Mouse (Mus musculus) left cerebral cortex, adult 9 months (tissue): ENCODE measurements at regions not wholly inside any gene's neighbourhood (a gene's known extent, or its start where the extent isn't known, plus 50 kb on each side); places are given as distances from the start of the nearest gene placed in this dataset.

Source experiments
- DNase-seq, 2 experiments: peaks; one replicate each; pipeline ENCODE4 v3.0.0; 2022; ENCODE audit warnings: low spot score in 2 of 2

DNA sequence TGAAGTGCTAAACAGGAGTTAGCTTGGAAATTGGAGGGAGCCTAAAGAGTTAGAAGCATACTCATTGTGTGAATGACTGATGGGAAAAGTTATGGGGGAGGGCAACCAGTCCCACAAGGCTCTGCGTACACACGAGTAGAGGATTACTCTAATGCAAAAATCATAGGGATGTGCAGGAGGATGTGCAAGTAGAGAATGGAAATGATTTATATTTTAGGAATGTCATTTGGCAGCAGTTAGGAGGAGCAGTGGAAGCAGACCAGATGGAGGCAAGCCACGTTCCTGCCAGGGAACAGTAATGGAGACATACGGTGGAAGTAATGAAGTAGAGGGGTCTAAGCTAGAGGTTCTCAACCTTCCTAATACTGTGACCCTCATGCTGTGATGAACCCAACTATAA lies 194.1 kb upstream of the Arhgap24 start:
- DNase-seq = peak in 1 of 2 experiments; percentile 16

DNA sequence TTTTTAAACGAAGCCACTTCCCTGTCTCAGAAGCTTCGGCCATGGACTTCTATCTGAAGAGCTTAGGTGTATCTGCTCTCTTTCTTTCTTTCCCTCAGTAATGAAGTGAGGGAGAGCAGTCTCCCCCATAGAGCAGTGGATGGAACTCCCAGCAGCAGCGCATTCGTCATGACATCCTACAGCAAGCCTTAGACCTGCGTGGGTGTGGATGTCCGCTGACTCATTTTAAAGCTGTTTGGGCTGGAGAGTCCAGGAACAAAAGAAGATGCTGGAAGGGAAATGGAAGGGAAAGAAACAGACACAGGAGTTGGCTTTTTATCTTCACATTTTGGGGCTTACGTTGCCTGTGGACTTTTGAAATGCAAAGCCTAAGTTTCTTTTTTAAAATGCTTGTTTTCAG lies 190.3 kb upstream of the Arhgap24 start:
- no peak for DNase-seq

DNA sequence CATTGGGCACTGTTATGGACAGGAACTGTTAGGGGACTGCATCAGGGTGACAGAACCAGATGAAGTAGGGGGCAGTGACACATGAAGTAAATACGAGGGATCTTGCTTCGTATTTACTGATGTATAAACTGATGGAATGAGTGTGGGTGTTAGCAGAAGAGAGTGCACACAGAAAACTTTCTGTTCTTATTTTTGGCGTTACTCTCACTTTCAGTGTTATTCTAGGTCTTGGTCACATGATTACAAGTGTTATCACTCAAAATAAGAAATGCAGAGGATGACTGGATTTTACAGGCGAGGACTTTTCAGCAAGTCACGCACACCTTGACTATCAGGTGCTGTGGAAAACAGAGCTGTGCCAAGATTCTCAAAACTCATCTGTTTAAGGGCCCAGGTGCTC lies 185.6 kb upstream of the Arhgap24 start:
- DNase-seq = no peak

DNA sequence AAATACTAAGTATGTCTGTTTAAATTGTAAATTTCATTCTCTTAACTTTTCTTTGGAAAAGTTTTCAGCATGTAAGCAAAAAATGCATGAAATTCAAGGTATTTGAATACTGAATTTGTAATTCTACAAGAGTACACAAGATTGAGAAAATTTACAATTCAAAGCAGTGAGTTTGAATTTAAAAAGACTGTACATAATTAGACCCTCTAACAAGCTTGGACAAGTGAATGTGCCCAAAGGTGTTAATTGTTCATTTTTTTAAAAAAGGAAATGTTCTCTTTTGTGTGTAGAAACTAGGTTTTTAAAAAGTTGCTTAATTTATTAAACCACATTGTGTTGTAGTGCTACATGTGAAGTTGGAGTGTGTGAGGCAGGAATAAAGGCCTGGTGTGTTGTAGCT lies 174.9 kb upstream of the Arhgap24 start:
- no peak for DNase-seq

DNA sequence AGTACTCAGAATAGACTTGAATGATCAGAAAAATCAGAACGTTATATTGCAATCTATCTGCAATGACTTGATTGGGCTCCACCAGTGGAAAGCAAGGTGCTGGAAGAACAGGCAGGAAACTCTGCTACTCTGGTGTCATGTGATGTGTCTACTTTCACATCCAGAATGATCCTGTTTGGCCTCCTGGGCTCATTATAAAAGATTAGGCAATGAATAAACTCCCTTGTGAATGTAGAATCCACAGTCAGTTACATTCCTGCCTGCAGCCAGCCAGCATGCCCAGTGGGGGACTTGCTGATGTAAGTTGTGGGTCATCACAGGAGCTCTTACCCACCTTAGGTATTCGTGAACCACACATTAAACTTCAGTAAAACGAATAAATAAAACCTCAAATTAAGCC lies 174.5 kb upstream of the Arhgap24 start:
- DNase-seq = no peak

DNA sequence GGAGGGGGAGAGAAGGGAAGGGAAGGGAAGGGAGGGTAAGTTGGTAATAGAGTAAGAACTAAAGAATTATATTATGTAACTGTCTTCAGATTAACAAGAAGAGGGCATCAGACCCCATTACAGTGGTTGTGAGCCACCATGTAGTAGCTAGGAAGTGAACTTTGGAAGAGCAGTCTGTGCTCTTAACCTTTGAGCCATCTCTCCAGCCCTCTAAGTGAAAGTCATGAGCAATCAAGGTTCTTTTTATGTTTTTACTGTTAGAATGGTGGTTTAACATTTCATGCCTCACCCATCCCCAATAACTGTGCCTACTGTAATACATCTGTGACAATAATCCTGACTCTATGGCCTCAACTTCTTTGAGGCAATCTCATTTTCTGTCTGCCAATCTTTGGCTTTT lies 169.6 kb upstream of the Arhgap24 start:
- no peak for DNase-seq

DNA sequence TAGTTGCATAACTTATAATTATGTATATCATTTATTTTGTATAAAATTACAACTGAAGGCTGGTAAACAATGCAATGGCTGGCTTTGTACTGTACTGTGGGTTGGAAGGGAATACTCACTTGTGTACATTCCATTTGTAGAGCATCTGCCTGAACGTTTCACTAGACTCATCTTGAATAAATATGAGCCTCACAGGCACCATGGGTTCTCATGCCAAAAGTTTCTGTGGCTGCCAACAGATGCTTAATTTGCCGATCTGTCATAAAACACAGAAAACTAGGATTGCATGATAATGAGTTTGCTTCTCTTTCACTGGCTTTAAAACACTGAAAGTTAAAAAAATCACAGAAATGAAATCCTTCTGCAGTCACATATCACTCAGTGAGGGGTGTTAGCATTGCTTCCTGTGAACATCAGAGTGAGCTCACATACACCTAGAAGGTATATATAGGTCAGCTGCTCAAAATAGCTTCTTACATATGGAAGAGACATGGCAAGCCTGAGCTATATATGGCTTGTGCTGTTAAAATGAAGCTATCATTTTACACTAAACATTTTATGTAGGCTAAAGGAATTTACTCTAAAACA lies 152.9 kb upstream of the Arhgap24 start:
- peak; percentile 33 to 46 for DNase-seq

DNA sequence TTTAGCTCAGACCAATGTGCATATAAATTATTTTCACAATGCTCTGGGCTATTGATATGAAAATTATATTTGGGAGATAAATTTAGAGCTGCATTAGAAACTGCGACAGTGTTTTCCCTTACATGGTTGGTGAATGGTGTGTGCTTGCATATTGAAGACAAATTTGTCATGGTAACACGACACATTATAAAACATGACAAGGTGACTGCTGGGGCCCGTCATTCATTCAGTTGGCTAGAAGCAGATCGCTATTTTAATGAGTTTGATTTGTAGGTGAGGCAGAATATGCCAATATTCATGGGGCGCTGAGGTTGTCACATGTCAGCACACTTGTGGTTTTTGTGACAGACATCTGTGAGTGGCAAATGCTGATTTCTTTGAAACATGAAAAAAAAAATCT lies 147.3 kb upstream of the Arhgap24 start:
- no peak for DNase-seq

DNA sequence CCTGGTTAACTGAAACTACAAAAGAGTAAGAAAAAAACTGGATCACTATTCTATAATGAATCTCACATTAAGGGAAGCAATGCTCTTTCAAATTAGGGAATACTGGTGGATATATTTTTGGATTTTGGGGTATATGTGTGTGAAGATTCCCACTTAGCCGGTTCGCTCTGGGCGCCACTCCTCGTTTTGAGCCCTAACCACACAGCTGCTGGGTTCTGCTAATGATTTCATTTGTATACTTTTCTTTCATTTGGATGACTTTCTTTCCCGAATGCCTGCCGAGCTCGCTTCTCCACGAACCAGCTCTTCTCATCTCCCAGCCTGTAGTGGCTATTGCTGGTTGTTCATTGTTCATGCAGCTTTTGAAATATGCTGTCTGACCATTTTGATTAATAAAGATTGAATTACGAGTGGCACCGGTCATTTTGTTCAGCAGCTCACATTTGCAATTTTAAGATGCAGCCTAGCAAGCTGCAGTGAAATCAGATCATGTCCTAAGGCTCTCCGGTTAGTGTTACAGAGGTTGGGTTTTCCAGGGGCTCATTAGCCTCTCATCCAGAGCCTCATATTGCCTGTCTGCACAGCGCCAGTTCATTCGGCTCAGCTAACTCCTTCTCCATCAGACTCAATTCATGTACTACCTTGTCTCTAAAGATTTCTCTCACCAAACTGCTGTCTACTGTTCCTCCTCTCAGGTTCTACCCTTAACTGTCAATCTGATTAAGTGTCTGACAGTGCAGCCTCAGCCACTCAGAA lies 146.6 kb upstream of the Arhgap24 start:
- no peak for DNase-seq

DNA sequence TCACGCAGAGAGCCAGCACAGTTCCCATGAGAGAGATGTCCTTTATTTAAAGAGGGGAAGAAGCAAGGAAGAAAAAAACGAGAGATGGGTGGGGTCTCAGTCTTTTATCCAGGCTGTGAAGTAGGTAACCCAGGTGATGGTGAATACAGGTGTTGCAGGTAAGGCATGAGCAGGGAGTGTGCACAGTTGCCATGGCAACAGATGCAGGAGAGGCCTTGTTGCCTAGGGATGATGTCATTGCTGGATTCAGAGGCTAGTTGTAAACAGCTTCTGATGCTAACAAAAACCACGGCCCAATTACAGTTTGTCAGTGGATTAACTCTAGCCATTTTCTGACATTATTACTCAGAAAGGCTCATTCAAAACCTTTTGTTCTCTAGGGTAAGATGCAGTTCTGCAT lies 114.7 kb upstream of the Arhgap24 start:
- peak in 1 of 2 experiments; percentile 30 for DNase-seq

DNA sequence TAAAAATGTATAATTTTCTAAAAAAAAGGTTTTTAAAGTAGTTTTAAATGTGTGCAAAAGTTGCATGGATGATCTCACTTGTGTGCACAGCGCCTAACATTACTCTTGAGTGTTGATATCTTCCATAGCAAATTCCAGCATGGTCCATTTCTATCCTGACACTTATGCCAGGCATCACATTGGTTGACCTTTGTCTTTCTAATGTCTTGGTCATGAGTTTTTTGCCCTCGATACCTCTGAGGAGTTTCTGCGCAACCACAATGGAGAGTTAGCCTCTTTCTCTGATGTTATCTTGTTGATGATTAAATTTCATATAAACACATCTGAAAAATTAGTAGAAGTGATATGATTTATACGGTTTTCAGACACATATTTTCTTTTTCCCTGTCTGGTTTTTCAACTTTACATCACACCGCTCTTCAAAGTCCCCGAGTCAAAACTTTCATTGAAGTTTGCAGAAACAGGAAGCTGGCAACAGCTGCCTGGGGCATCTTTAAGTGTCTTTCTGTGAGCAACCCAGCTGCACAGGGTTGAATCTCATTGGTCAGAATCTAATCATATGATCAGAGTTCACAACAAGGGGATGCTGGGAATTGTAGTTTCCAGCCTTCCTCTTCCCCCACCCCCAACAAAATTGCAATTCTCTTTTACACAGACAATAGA lies 107.8 kb upstream of the Arhgap24 start:
- DNase-seq = peak in 1 of 2 experiments; percentile 15

DNA sequence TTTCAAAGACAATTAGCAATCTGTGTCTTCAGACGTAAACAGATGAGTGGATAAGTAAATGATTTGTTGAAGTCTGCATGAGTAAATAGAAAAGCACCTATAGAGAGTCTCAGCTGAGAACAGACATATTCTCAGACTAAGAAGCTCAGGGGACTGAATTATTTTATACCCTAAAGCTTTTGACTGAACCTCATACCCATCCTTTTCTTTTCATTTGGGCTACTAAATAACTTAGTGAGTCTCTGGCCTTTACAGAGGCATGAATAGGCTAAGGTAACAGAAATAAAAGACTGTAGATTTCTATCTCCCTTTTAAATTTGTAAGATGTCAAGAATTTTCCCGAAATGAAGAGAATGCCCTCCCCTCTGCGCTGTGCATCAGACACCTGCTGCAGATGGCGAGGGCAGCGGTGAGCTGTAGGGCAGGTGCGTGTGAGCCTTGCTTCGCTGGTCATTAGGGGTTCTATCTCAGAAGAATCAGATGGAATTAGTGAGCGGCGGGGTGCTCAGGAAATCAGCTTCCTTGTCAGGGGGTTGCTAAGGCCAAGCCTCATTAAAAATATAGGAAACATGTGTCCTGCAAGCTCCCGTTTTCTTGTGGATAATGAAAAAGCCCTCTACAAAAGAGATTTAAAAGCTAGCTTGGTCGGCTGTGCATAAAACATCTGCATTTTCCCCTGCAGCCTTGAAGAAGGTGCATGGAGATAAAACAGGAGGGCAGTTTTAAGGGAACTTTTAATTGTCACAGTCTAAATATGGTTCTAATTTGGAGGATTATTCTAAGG lies 107.0 kb upstream of the Arhgap24 start:
- no peak for DNase-seq

DNA sequence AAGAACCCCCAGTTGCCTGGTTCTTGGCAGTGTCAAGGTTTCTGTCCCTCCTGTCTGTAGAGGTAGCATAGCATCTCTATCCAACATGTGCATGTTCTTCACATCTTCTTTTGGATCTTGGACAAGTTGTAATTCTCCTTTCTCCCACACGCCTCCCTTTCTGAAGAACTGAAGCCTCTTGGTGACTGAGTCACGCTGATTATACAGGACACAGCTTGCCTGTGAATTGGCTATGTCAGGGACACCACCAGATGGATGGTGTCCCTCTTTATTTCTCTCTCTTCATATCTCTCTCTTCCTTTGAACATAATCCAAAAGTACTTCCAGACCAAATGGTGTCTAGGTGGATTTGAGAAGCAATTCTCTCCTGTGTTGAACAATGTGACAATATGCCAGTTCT lies 105.9 kb upstream of the Arhgap24 start:
- DNase-seq = no peak

DNA sequence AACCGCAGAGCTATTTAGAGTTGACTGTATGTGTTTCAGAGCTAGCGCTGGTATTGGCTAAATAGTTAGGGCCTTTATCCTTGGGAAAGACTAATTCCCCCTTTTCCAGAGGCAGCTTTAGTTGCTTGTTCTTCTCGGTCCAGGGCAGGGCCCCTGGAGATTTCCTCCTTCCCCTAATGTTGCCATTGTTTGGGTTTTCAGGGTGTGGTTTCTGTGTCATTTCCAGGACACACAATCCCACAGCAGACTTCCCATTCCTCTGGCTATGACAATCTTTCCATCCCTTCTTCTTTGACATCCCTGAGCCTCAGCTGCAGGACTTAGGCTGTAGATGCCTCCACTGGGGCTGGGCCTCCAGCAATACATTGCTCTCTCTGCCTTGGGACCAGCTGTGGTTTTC lies 87.2 kb upstream of the Arhgap24 start:
- no peak for DNase-seq

DNA sequence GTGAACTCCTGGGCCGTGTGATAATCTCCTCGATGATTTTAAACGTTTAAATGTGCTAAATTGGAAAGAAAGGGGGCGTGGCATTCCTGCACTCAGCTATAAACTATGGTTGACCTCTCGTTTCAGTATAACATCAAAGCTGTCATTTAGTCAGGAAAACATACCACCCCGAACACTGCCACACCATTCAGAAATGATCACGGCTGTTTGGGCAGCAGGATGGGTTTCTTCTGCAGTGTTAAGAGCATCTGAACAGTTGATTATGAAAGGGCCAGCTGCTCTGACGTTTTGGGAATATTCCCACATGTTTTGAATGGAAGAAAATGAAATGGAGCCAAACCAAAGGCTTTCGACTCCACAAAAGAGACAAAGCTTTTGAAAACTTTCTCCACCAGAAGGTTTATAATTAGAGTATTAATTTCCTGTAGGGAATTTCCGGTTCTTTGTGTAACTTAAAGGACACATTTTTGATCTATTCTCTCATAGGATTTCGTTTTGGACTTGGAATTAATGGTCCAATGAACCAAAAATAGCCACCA lies 85.5 kb upstream of the Arhgap24 start:
- DNase-seq = no peak

DNA sequence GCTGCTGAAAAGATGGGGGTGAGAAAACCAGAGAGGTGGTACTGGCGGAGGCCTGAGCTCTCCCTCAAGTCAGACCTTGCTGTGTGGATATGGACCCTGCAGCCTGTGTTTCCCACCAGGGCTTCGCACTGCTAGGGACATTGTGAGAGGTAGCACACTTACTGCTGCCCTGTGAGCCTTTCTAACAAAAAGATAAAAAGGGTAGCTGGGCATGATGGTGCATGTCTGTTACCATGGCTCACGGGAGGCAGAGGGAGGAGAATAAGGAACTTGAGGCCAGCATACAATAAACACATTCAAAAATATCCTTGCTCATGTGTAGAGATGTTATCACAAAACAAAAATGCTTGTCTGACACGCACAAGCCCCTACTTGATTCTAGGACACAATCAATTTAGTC lies 82.2 kb upstream of the Arhgap24 start:
- DNase-seq = no peak

DNA sequence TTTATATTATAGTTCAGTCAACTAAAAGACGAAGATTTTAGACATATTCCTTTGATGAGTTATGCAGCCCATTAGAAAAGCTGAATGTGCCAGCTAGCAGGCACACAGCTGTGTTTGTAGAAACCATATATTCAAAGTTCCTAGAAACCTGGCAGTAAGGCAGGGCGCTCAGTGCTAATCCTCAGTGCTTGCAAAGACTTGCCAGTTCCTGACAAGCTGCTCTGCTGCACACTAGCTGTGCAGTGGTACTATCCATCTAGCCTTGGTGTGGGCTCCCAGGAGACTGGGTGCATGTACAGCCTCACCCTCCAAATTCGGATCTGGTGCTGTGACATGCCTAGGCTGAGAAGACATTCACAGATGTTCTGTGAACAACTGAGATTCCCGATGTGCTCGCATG lies 63.5 kb upstream of the Arhgap24 start:
- DNase-seq = no peak

DNA sequence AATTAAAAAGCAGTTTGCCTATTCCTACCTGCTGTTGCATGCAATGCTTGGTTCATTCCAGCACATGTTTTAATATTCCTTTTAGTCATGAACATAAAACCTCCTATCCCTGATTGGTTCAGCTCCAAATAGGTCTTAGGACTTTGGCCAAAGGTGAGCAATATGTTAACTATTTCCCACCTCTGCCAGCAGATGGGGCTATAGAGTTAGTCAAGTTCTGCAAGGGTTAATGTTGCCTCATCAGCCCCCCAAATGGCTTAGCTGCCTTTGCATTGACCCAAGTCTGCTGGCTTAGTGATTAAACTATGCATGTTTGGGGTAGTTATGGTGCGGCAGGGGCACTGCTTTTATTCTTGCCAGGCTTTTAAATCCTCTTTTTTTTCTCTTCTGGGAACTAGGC lies 62.1 kb upstream of the Arhgap24 start:
- no peak for DNase-seq

DNA sequence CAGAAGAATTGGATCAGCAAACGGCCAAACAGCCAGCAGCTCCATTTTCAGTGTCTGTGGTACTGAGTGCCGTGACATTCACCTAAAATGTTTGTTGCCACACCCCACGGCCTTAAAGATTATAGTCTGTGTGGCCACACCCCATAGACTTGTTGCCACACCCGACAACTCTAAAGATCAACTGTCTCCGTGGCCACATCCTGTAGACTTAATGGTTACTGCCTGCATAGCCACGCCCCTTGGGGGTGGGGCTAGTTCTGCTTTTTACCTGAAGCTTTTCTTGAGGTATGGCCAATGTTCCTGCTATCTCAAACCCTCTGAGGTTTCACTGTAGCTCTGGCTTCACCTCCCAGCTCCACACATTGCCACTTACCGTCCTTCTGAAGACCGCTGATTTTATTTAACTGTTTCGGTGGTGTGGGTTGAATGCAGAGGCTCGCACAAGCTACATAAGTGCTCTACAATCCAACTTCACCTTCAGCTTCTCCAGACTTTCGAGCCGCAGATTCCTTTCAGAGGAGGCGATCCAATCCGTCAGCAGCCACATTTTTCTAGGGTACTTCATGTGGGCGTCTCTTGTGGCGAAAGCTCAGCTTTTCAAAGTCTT lies 56.5 kb upstream of the Arhgap24 start:
- no peak for DNase-seq

DNA sequence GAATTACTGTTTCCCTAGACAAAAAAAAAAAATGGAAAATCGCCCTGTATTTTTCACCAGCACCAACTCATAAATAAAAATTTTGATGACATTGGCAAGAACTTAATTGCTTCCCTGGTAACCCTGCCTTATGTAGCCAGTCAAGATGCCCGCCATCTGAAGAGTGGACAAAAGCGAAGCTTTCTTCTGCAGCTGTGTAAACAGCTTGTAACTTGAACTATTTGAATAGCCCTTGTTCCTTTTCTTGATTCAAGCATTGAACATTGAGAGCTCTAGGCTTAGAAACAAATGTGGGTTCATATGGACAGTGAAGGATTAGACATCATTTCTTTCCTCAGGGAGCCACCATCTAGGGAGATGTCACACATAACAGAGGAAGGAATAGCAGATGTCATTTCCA lies 52.9 kb upstream of the Arhgap24 start:
- no peak for DNase-seq
